Mouse (Mus musculus) MEL (cell line): ENCODE measurements at regions not wholly inside any gene's neighbourhood (a gene's known extent, or its start where the extent isn't known, plus 50 kb on each side); places are given as distances from the start of the nearest gene placed in this dataset.

Experiments
- CTCF ChIP-seq, 3 experiments: IDR thresholded peaks in 2 of 3; conservative IDR thresholded peaks in 1 of 3; 2 replicates each; pipeline ENCODE4 v1.5.1; 2011 to 2012; ENCODE audit warnings: low read length in 3 of 3, low read depth in 2 of 3, mild to moderate bottlenecking in 2 of 3, improper control_type of control experiment in 1 of 3, inconsistent platforms in 1 of 3, mixed read lengths in 1 of 3, moderate library complexity in 1 of 3; ENCODE audit not compliant: control insufficient read depth in 1 of 3, insufficient read depth in 1 of 3, poor library complexity in 1 of 3, severe bottlenecking in 1 of 3
- EP300 ChIP-seq, 2 experiments: IDR thresholded peaks; 2 replicates each; pipeline ENCODE4 v1.6.1; 2011; ENCODE audit warnings: improper control_type of control experiment in 2 of 2, low read length in 2 of 2, low read depth in 1 of 2, mild to moderate bottlenecking in 1 of 2
- GABPA ChIP-seq: IDR thresholded peaks from 2 replicates; pipeline ENCODE4 v1.6.1; 2012; ENCODE audit warnings: low read depth, mild to moderate bottlenecking, inconsistent platforms, low read length, improper control_type of control experiment, moderate library complexity
- JUND ChIP-seq: IDR thresholded peaks from 2 replicates; pipeline ENCODE4 v1.6.1; 2011; ENCODE audit warnings: low read depth, mild to moderate bottlenecking, improper control_type of control experiment, low read length
- KAT2A ChIP-seq: conservative IDR thresholded peaks from 2 replicates; pipeline ENCODE4 v1.6.1; 2012; ENCODE audit warnings: low read depth, low read length, improper control_type of control experiment, inconsistent platforms
- MAFK ChIP-seq: IDR thresholded peaks from 2 replicates; pipeline ENCODE4 v1.6.1; 2011; ENCODE audit warnings: low read depth, mild to moderate bottlenecking, low read length, improper control_type of control experiment, borderline replicate concordance
- MYC ChIP-seq: IDR thresholded peaks from 2 replicates; pipeline ENCODE4 v1.6.1; 2011; ENCODE audit warnings: low read depth, mild to moderate bottlenecking, low read length, improper control_type of control experiment, moderate library complexity
- NRF1 ChIP-seq: IDR thresholded peaks from 2 replicates; pipeline ENCODE4 v1.6.1; 2014; ENCODE audit warnings: low read depth, mild to moderate bottlenecking, inconsistent platforms, low read length, improper control_type of control experiment, moderate library complexity; ENCODE audit not compliant: poor library complexity, insufficient read depth, severe bottlenecking
- POLR2A ChIP-seq, 2 experiments: IDR thresholded peaks; 2 replicates each; pipeline ENCODE4 v1.6.1; 2011 to 2012; ENCODE audit warnings: low read length in 2 of 2, mild to moderate bottlenecking in 2 of 2, control low read depth in 1 of 2, improper control_type of control experiment in 1 of 2, low read depth in 1 of 2, moderate library complexity in 1 of 2; ENCODE audit not compliant: control insufficient read depth in 1 of 2, insufficient read depth in 1 of 2, poor library complexity in 1 of 2
- POLR2AphosphoS5 ChIP-seq: IDR thresholded peaks from 2 replicates; pipeline ENCODE4 v1.6.1; 2012; ENCODE audit warnings: low read depth, borderline replicate concordance, mild to moderate bottlenecking, inconsistent platforms, low read length, moderate library complexity, mixed read lengths
- TAL1 ChIP-seq: IDR thresholded peaks from 2 replicates; pipeline ENCODE4 v1.6.1; 2012; ENCODE audit warnings: mild to moderate bottlenecking, inconsistent platforms, low read length, moderate library complexity, mixed read lengths
- ZNF384 ChIP-seq: IDR thresholded peaks from 2 replicates; pipeline ENCODE4 v1.6.1; 2012; ENCODE audit warnings: low read depth, mild to moderate bottlenecking, inconsistent platforms, low read length, improper control_type of control experiment

DNA sequence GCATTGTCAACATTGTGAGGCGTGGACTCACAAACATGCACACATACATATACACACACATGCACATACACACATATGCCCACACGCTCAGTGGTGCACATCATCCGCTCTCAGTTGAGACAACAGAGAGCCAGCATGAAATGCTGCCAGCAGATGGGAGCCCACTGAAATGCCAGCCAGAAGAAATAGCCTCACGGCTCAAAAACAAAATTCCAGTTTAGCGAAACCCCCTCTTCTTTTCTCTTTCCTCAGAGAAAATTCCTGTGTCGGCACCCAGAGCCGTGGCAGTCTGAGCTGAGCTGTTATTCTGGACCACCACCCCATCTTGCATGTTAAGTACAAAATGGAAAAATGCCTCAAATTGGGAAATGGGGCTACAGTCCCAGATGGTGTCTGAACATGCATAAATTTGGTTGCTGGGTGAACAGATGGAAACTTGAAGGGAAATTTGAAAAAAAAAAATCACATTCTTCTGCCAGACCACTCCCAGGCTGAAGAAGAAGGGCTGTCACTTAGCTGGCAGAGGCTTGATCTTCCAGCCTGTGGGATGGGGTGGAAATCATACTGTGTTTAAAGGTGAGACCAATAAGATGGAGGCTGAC lies 72.9 kb upstream of the Vstm2b start:
- no peak for TF ChIP-seq CTCF (IDR thresholded peaks at IDR 0.05 in 2 of 3, conservative IDR thresholded peaks at IDR 0.05 in 1 of 3; ENCODE audit: control insufficient read depth in 1 of 3, insufficient read depth in 1 of 3, low read depth in 2 of 3, low read length in 3 of 3, poor library complexity in 1 of 3, severe bottlenecking in 1 of 3)
- TF ChIP-seq POLR2A (IDR thresholded peaks at IDR 0.05; ENCODE audit: control insufficient read depth in 1 of 2, insufficient read depth in 1 of 2, low read depth in 1 of 2, low read length in 2 of 2, poor library complexity in 1 of 2) = no peak
- TF ChIP-seq POLR2AphosphoS5 = no peak
- TF ChIP-seq JUND = no peak
- TF ChIP-seq ZNF384 = no peak
- TF ChIP-seq EP300 (IDR thresholded peaks at IDR 0.05; ENCODE audit: low read depth in 1 of 2, low read length in 2 of 2) = no peak
- no peak for TF ChIP-seq MAFK
- TF ChIP-seq NRF1 = no peak
- no peak for TF ChIP-seq GABPA
- no peak for TF ChIP-seq KAT2A
- no peak for TF ChIP-seq TAL1
- no peak for TF ChIP-seq MYC
